Mouse (Mus musculus) forebrain, embryonic 14.5 days (tissue): ENCODE measurements around the gene Gm8914. TPM values are rescaled to one million over a fixed set of nuclear protein-coding genes. Genes with fewer than 3 reads are reported as not detected.
"Not testable (repeated sequence)": the region's sequence is repeated elsewhere in the genome, so short reads cannot be mapped to it uniquely, and the experiment has no call there.

Experiments
- ATAC-seq: fragments of 200-750 bp; cut with Nextera tagmentation; 2 replicates; pipeline ENCODE4 v1.8.0; 2017; ENCODE audit warnings: mild to moderate bottlenecking, moderate library complexity
- DNase-seq: peaks from one replicate; pipeline ENCODE4 v3.0.0-alpha.2; 2015; ENCODE audit warnings: low spot score
- H3K27ac ChIP-seq: fragments of 300-500 bp; sonication (generic); 2 replicates; pipeline ENCODE4 v1.5.1; 2014; ENCODE audit warnings: low read depth, mild to moderate bottlenecking, control low read depth, low read length, moderate library complexity
- H3K27me3 ChIP-seq: fragments of 300-500 bp; sonication (generic); replicated peaks from 2 replicates; pipeline ENCODE4 v1.6.1; 2014; ENCODE audit warnings: low read length, control low read depth, mixed read lengths; ENCODE audit not compliant: control insufficient read depth, insufficient read depth
- H3K36me3 ChIP-seq: fragments of 300-500 bp; sonication (generic); 2 replicates; pipeline ENCODE4 v1.6.1; 2014; ENCODE audit warnings: low read length, control low read depth; ENCODE audit not compliant: control insufficient read depth, insufficient read depth
- H3K4me1 ChIP-seq: fragments of 300-500 bp; sonication (generic); 2 replicates; pipeline ENCODE4 v1.6.1; 2014; ENCODE audit warnings: antibody characterized with exemption, low read length, control low read depth; ENCODE audit not compliant: control insufficient read depth, insufficient read depth
- H3K4me2 ChIP-seq: fragments of 300-500 bp; sonication (generic); 2 replicates; pipeline ENCODE4 v1.6.1; 2014; ENCODE audit warnings: mild to moderate bottlenecking, control low read depth, low read length
- H3K4me3 ChIP-seq: fragments of 300-500 bp; sonication (generic); 2 replicates; pipeline ENCODE4 v1.5.1; 2014; ENCODE audit warnings: low read depth, low read length, control low read depth
- H3K9ac ChIP-seq: fragments of 300-500 bp; sonication (generic); 2 replicates; pipeline ENCODE4 v1.6.1; 2014; ENCODE audit warnings: mild to moderate bottlenecking, low read length, control low read depth, moderate library complexity
- H3K9me3 ChIP-seq: fragments of 300-500 bp; sonication (generic); replicated peaks from 2 replicates; pipeline ENCODE4 v1.6.1; 2016; ENCODE audit warnings: low read length, control low read depth, mixed read lengths; ENCODE audit not compliant: control insufficient read depth
- WGBS: fragments of 180-500 bp; shearing (Covaris S2); extraction: QIAGEN DNeasy Blood & Tissue Kit; methylation state at CpG from one replicate; pipeline ENCODE4 v1.1.7; 2014; 5-methylcytosine and 5-hydroxymethylcytosine counted together
- polyA plus RNA-seq: library from polyadenylated mRNA; unstranded; fragments of >200 nt; fragmentation: Nextera tagmentation; extraction: Ambion mirVana; gene quantifications from 2 replicates; pipeline ENCODE4 v1.2.1, GENCODE M21; 2014

The Gm8914 gene
- polyA plus RNA-seq, result not detected in 2 replicates

- H3K4me3 ChIP-seq, H3K4me2 ChIP-seq, DNase-seq, ATAC-seq, H3K9me3 ChIP-seq, H3K36me3 ChIP-seq, H3K27ac ChIP-seq, H3K4me1 ChIP-seq, H3K27me3 ChIP-seq, H3K9ac ChIP-seq: not testable (repeated sequence)
- WGBS, result no CpG with 5 or more reads among the region's 5 CpGs
These were observed at the start of gene Gm8914 for GRCm38 (mm10) chrX:91479826-91480225. Gm8914 (plus strand) TSS chrX:91480126.

Other genes with a start within 250 kb of the Gm8914 start
- gene Mageb2, start 148.4 kb upstream of the Gm8914 start, polyA plus RNA-seq, result not detected in 2 replicates
- gene Gm5072, start 87.6 kb upstream of the Gm8914 start, polyA plus RNA-seq, result not detected in 2 replicates
- not detected in 2 replicates for gene 1700084M14Rik, start 95.8 kb downstream of the Gm8914 start, polyA plus RNA-seq
- not detected in 2 replicates for gene Gm14781, start 152.1 kb downstream of the Gm8914 start, polyA plus RNA-seq